Mouse (Mus musculus) retina, postnatal 7 days (tissue): Measurements from ENCODE around the gene Slc25a47.
"Not testable (repeated sequence)": the region's sequence is repeated elsewhere in the genome, so short reads cannot be mapped to it uniquely, and the experiment has no call there.

ENCODE experiments used
- DNase-seq: peaks from one replicate; pipeline ENCODE4 v3.0.0-alpha.2; 2012; ENCODE audit warnings: low read depth, low spot score

The Slc25a47 gene

GRCm38 (mm10) chr12:108826282-108826957 lies 9.4 kb upstream of the Slc25a47 start:
- DNase-seq: no peak

GRCm38 (mm10) chr12:108826958-108827535 lies 8.8 kb upstream of the Slc25a47 start:
- DNase-seq: no peak

DNA sequence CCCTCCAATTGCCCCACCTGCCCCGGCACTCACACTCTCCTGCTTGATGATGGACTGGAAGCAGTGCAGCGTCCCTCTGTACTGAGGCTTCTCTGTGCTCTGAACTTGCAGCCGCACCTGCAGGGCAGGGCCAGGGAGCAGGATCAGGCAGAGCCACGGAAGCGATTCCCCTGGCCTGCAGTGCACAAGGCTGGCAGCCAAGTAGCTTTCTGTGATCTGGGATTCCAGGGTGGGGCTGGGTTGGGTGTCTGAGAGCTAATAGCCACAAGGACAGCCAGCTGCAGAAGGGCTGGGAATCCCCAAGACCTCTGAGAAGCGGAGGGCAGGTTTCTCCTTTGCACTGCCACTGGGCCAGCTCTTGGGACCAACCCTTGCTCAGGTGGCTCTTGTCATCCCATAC lies 8.2 kb upstream of the Slc25a47 start:
- DNase-seq: no peak

DNA sequence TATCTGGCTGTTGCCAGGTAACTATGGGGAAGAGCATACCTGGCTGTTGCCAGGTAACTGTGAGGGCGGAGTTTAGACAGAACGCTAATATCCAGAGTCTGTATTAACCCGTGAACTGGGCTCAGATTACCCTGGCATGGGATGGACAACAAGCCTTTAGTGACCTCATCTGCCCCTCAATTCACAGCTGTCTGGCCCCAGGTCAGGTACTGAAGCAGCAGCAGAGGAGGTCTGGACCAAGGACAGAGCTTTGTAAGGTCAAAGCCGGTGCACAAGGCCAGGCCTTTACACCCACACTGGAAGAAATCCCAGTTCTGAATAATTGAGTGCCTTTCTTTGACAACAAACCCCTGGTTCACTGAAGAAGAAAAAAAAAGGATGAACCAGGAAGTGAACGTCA lies 6.2 kb upstream of the Slc25a47 start:
- no peak for DNase-seq

DNA sequence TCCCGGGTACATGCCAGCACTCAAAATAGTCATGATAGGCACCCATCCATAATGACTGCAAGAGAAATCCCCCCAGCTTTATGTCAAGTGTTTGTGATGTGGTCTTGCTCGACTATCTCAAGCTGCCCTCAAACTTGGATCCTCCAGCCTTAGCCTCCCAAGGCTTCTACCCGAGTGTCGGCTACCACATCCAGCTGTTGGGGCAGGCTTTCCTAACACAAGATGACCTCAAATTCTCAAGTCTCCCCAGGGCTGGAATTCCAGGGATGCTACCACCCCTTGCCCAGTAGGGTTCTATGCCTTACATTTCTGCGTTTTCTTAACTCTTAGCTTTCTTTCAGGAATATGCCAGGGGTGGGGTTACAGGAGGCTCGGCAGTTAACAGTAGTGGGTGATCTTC lies 5.5 kb upstream of the Slc25a47 start:
- DNase-seq: no peak

GRCm38 (mm10) chr12:108831966-108832643 lies 3.7 kb upstream of the Slc25a47 start:
- DNase-seq: no peak

GRCm38 (mm10) chr12:108832851-108833250 lies 3.0 kb upstream of the Slc25a47 start:
- DNase-seq: no peak

DNA sequence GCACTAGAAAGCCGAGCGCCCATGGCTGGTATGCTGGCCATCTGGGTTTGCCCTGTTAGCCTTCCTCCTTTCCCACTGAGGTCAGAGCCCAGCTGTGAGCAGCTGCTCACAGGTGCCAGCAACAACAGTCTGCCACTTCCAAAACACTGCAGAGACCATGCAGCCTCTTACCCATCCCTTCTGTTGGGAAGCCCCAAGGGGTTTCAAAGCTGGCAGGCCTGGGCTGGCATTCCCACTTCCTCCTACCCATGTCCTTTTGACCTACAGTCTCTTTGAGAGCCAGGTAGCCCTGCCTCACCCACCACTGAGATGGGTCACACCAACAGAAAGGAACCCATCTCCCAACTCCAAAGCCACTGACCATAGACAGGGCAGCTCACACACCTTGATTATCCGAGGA lies 2.4 kb upstream of the Slc25a47 start:
- no peak for DNase-seq

DNA sequence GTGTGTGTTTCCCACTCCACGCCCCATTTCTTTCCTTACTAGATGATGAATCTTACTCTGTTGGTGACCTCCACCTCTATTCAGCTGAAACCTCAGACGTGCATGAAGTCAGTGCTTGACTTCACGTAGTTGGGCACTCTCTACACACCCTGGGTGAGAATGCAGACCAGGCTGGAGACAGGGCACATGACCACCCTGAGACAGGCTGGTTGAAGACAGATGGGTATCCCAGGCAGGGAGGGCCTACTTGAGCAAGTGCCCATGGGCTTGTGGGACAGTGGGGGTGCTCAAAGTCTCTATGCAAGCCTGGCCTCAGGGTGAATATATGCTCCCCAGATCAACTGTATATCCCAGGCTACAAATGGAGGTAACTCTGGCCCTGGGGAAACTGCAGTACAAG lies 1.5 kb upstream of the Slc25a47 start:
- no peak for DNase-seq

DNA sequence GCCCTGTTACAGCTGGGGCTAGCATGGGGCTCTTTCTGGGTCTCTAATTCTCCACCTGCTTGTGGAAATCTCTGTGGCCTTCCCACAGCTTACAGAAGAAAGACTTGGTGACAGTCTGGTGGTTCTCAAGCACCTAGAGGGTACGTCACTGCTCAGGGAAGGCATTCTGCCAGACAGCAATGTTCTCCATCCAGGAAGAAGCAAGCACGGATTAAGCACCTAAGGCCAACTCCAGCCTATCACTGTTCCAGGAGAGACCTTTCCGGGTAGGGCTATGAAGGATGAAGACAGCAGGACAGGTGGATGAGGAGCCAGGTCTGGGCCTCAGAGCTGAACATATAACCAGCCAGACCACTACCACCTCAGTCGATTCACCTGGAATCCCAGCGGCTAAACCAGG lies 1.1 kb upstream of the Slc25a47 start:
- DNase-seq: no peak

GRCm38 (mm10) chr12:108835208-108835839 lies 522 bp upstream of the Slc25a47 start:
- DNase-seq: no peak

DNA sequence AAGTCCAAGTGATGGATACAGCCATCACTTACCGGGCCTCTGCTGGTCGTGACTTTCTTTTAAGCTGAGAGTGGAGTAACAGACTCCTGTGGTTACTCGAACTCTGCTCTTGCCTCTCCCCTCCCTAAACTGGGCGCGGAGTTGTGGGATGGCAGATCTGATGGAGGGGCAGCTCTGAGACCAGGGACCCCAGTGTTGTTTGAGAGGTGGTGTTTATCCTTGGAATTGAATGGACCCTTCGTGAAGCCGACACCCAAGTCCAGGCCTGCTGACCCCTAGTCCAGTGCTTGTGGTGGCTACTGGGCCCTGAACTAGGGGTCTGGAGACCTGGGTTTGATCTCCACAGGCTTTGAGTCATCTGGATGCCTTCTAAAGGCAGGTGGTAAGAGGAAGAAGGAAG lies 876 bp downstream of the Slc25a47 start:
- no peak for DNase-seq

DNA sequence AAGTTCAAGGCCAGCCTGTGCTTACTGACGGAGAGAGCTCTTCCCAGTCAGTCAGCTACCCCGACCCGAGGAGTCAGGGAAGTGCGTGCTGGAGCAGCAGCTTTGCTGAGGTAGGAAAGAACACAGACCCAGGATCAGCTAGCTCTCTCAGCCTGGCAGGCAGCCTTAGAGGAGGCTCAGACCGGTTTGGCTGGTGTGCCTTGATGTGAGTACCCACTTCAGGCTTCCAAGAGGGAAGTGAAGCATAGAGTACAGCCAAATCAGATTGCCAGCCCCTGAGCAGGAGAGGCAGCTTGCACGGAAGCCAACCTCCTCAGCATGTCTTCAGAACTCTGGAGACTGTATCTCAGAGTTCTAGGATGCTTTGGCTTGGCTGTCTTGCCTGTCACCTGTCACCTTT lies 5.3 kb downstream of the Slc25a47 start:
- DNase-seq: no peak

DNA sequence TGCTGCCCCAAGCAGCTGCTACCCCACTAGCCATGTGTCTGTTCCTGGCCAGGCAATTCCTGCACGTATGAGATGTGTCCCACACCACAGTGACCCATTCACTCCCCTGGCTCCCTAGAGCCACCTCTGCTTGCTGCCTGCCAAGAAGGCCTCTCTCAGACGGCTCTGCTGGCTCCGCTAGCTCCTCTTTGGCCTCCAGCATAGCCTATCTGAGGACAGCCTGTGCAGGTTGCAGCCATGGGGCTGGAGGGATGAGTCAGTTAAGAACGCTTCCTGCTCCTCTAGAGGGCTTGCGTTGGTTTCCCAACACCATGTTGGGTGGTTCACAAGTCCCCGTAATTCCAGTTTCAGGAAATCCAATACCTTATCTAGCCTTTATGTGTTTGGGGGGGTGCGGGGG lies 6.8 kb downstream of the Slc25a47 start:
- DNase-seq: no peak

DNA sequence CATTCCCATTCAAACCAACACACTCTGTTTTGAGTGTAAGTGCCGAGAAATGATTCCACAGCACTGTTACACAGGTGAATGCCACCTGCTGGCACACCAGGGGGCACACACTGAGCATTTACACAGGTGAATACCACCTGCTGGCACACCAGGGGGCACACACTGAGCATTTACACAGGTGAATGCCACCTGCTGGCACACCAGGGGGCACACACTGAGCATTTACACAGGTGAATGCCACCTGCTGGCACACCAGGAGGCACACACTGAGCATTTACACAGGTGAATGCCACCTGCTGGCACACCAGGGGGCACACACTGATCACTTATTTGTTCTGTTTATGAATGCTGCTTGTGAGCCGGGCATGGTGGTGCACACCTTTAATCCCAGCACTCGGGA lies 12.2 kb downstream of the Slc25a47 start:
- not testable (repeated sequence) for DNase-seq

- no peak for DNase-seq
These were observed 13.7 kb downstream of the Slc25a47 start for GRCm38 (mm10) chr12:108849488-108850022.

GRCm38 (mm10) chr12:108850129-108850528 lies 14.3 kb downstream of the Slc25a47 start:
- DNase-seq: no peak

DNA sequence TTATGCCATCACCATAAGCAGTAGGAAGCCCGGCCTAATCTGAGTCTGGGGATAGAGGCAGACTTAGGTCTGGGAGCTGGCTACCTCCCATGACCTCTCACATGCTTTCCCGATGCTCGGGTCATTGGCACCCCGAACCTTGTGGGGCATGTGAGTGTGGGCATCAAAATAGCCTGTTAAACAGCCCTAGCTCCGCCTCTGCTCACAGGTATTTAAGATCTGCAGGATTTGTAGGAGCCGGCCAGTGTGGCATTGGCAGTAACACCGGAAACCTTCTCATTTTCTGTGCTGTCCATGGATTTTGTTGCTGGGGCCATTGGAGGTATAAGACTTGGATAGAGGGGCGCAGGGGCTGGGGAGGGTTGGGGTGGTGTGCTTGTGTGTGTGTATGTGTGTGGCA lies 15.0 kb downstream of the Slc25a47 start:
- no peak for DNase-seq

GRCm38 (mm10) chr12:108852822-108853221 lies 17.0 kb downstream of the Slc25a47 start:
- DNase-seq: no peak

DNA sequence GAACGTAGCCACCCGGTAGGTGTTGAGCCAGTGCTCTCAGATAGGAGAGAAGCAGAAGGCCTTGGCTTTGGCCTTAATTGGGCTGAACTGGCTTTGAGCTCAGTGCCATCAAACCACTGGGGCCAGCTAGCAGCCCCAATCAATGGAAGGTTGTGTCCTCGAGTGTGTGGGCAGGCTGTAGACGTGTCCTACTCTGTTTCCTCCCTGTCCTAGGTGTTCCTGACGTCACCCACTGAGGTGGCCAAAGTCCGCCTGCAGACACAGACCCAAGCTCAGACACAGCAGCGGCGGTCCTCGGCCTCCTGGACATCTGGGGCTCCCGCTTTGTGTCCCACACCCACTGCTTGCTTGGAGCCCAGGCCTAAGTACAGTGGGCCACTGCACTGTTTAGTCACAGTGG lies 19.2 kb downstream of the Slc25a47 start:
- DNase-seq: no peak

DNA sequence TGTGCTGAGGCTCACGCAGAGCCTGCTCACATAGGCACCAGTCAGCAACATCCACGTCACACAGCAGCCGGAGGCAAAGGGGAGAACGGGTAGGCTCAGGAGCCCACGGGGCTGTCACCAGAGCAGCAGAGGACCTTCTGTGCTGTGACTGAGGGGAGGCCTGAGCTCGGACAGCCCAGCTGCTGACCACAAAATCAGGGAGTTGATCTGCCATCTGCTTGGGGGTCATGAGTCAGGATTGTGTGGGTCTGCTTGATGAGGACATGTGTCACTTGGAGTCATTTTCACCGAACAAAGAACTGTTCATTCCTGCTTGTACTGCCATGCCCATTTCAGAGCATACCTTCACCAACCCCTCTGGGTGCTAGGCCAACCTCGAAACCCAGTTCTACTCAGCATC lies 20.3 kb downstream of the Slc25a47 start:
- DNase-seq: no peak

DNA sequence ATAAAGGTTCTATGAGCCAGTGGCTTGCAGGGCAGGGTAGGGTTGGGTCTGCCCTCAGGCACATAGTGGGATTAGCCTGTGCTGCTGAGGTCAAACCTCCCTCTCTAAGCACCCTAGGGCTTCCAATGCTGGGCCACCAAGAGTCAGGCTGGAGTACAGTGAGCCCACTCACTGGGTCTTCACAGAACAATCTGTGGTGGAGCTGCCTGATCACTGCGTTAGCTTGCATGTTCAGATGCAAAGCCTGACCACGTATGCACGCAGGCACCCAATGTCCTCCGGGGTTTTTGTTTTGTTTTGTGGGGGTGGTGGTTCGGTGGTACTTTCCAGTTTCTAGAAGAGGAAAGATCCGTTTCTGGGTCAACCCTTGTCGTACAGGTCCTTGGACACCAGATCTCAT lies 21.3 kb downstream of the Slc25a47 start:
- no peak for DNase-seq
